Mouse (Mus musculus): ENCODE results near the gene Rhobtb1.

DNA sequence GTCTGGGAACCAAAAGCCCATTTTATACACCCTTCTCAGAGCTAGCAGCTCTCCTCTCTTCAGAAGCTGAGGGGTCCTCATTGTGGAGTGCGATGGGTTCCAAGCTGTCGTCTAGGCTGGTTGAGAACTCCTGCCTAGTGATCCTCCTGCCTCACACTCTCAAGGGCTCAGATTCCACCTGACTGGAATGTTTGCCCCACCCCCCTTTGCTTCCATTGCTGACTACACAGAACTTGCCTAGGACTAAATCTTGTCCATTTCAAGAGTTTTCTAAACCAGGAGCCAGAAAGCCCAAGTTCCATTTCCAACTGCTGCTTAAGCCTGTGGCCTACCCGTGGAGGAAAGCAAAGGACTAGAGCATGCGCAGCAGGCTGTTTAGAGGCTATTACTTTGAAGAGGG lies 184.4 kb downstream of the Rhobtb1 start:
- TF ChIP-seq CTCF (IDR thresholded peaks at IDR 0.05; ENCODE audit: borderline replicate concordance, insufficient read depth, low read length), result no peak
- no peak for TF ChIP-seq POLR2A (IDR thresholded peaks at IDR 0.05; ENCODE audit: low read depth, low read length)
